Mouse (Mus musculus) stomach, embryonic 16.5 days (tissue): ENCODE results near the gene Wipf2. TPM values are rescaled to one million over a fixed set of nuclear protein-coding genes. Genes with fewer than 3 reads are reported as not detected.
A peak's percentile ranks its signal among the peaks of the same experiment; 100 is the strongest.
"Not testable (repeated sequence)": the region's sequence is repeated elsewhere in the genome, so short reads cannot be mapped to it uniquely, and the experiment has no call there.

Experiments used
- ATAC-seq: fragments of 200-750 bp; cut with Nextera tagmentation; 2 replicates; pipeline ENCODE4 v1.8.0; 2017; ENCODE audit warnings: moderate number of reproducible peaks, moderate TSS enrichment; ENCODE audit not compliant: insufficient read depth, low FRiP score
- H3K27ac ChIP-seq: fragments of 300-500 bp; sonication (generic); 2 replicates; pipeline ENCODE4 v1.5.1; 2014; ENCODE audit warnings: low read length
- H3K27me3 ChIP-seq: fragments of 300-500 bp; sonication (generic); 2 replicates; pipeline ENCODE4 v1.6.1; 2014; ENCODE audit warnings: low read length, control low read depth, mixed read lengths; ENCODE audit not compliant: control insufficient read depth, insufficient read depth
- H3K36me3 ChIP-seq: fragments of 300-500 bp; sonication (generic); 2 replicates; pipeline ENCODE4 v1.6.1; 2014; ENCODE audit warnings: low read length; ENCODE audit not compliant: control insufficient read depth, insufficient read depth
- H3K4me1 ChIP-seq: fragments of 300-500 bp; sonication (generic); 2 replicates; pipeline ENCODE4 v1.6.1; 2014; ENCODE audit warnings: low read length, control low read depth, mixed read lengths; ENCODE audit not compliant: control insufficient read depth, insufficient read depth
- H3K4me2 ChIP-seq: fragments of 300-500 bp; sonication (generic); 2 replicates; pipeline ENCODE4 v1.6.1; 2014; ENCODE audit warnings: low read depth, low read length, mixed read lengths
- H3K4me3 ChIP-seq: fragments of 300-500 bp; sonication (generic); replicated peaks from 2 replicates; pipeline ENCODE4 v1.5.1; 2014; ENCODE audit warnings: mild to moderate bottlenecking, low read length
- H3K9ac ChIP-seq: fragments of 300-500 bp; sonication (generic); 2 replicates; pipeline ENCODE4 v1.6.1; 2014; ENCODE audit warnings: low read length
- H3K9me3 ChIP-seq: fragments of 300-500 bp; sonication (generic); replicated peaks from 2 replicates; pipeline ENCODE4 v1.6.1; 2016; ENCODE audit warnings: low read length, control low read depth; ENCODE audit not compliant: control insufficient read depth
- WGBS: fragments of 180-500 bp; shearing (Covaris S2); extraction: QIAGEN DNeasy Blood & Tissue Kit; methylation state at CpG from one replicate; pipeline ENCODE4 v1.1.7; 2014; 5-methylcytosine and 5-hydroxymethylcytosine counted together
- polyA plus RNA-seq: library from polyadenylated mRNA; unstranded; fragments of >200 nt; fragmentation: Nextera tagmentation; extraction: Ambion mirVana; gene quantifications from 2 replicates; pipeline ENCODE4 v1.2.1, GENCODE M21; 2015

Gene Wipf2
- polyA plus RNA-seq, 1 experiment from 2014 or later = 5.0 TPM

DNA sequence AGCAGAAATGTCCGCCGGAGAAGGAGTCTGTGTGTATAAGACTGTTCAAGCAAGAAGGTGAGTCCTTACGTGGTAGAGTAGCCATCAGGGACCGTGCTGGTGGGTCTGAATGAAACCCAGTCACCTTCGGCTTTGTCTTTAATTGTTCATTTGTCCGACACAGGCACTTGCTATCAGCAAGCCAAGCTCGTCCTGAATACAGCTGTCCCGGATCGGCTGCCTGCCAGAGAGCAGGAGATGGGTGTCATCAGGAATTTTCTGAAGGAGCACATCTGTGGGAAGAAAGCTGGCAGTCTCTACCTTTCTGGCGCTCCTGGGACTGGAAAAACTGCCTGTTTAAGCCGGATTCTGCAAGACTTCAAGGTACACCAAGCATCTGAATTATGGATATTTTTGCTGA, 47.0 kb downstream of the Wipf2 start:
- H3K27ac ChIP-seq = no peak overlapping the region

DNA sequence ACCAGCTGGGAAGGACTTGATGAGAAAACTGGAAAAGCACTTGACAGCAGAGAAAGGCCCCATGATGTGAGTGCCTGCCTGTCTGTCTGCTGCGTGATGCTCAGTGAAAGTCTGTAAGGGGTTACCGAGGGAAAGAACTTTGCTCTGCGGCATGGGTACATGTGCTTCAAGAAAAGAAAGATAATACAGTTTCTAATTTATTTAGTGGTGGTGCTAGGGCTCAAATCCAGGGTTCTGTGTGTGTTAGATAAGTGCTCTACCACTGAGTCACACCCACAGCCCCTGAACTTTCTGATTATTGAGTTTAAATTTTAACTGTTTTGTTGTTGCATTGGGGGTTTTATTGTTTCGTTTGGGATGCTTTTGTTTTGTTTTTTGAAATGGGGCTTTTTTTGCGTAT, 48.1 kb downstream of the Wipf2 start:
- no peak overlapping the region for H3K9ac ChIP-seq
- H3K4me1 ChIP-seq = peaks cover 16% of the 10 kb centered on the region
- H3K4me2 ChIP-seq = no peak overlapping the region
- no peak for ATAC-seq
- no peak overlapping the region for H3K4me3 ChIP-seq
- H3K9me3 ChIP-seq = no peaks in the 10 kb centered on the region
- 72% methylated on average over 5 of the region's 5 CpGs for WGBS
- H3K27ac ChIP-seq = no peak overlapping the region; the same call in 1 of the 2 replicates
- no peaks in the 10 kb centered on the region for H3K27me3 ChIP-seq
- peaks cover under 1% of the 10 kb centered on the region; the same call in 1 of the 2 replicates for H3K36me3 ChIP-seq

More for the DNA sequence above, 47.0 kb downstream of the Wipf2 start:
- 87% methylated on average over 11 of the region's 11 CpGs for WGBS
- Histone ChIP-seq H3K4me1 (peaks cover 20% of the 10 kb centered on the region), H3K36me3 (no peaks in the 10 kb centered on the region; the same call in 1 of the 2 replicates), H3K9ac (no peak overlapping the region), H3K27me3 (no peaks in the 10 kb centered on the region), H3K4me3 (no peak overlapping the region), H3K9me3 (no peaks in the 10 kb centered on the region), H3K4me2 (no peak overlapping the region)
- ATAC-seq = no peak

DNA sequence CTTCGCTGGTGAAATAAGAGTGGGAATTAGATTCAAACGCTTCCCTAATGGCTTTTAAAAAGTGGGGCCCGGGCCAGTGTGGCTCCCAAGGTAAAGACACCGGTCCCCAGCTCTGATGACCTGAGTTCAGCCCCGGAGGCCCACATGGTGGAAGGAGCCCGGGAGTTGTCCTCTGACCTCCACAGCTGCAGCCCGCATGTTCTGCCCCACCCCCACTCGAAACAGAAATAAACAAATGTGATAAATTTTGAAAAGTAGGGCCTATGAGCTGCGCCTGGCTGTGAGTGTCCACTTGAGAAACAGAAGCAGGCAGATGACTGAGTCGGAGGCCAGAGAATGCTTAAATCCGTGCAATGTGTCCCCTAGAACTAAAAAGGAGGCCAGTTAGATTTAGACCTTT, 50.8 kb downstream of the Wipf2 start:
- no peak overlapping the region for H3K9ac ChIP-seq
- no peak overlapping the region for H3K4me3 ChIP-seq
- peaks cover 11% of the 10 kb centered on the region for H3K4me1 ChIP-seq
- WGBS = 50% methylated on average over 11 of the region's 11 CpGs
- peaks cover 11% of the 10 kb centered on the region for H3K36me3 ChIP-seq
- no peak overlapping the region for H3K27ac ChIP-seq
- H3K9me3 ChIP-seq = no peaks in the 10 kb centered on the region
- H3K4me2 ChIP-seq = no peak overlapping the region
- ATAC-seq = no peak
- no peaks in the 10 kb centered on the region for H3K27me3 ChIP-seq

DNA sequence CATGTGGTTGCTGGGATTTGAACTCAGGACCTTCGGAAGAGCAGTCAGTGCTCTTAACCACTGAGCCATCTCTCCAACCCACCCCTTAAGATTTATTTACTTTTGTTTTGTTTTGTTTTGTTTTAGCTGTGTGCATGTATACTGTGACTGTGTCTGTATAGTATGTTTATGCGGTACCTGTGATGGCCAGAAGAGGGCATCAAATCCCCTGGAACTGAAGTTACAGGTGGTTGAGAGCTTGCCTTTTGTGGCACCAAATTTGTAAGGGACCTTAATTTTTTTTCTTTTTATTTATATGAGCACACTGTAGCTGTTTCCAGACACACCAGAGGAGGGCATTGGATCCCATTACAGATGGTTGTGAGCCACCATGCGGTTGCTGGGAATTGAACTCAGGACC, 52.9 kb downstream of the Wipf2 start:
- not testable (repeated sequence) for H3K27me3 ChIP-seq, H3K4me2 ChIP-seq, ATAC-seq, H3K27ac ChIP-seq, H3K4me3 ChIP-seq, H3K9me3 ChIP-seq, H3K9ac ChIP-seq, H3K4me1 ChIP-seq
- WGBS = 91% methylated on average over 3 of the region's 3 CpGs
- H3K36me3 ChIP-seq = peaks cover 13% of the 10 kb centered on the region

DNA sequence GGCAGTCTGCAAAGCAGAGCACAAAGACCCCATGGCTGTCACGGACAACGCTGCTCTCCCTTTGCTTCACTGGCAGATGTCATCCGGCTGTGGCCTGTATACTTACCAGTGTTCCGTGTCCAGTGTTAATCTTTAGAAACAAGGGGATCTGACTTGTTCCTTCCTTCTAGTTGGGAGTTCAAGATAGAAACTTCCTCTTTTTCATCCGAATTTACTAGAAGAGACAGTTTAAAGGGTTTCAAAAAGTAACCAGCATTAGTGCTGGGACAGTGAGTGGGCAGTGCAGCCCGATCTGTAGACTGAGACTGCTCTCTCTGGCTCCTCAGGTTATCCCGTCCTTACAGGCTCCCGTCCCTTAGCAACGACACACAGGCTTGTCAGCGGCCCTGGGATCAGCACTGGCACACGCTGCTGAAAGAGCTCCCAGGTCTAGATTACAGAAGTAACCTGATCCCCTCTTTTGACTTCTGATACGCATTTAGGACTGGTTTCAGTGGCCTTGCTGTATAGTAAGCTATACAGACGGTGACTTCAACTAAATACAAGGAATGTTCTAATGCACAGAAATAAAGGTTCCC, 54.1 kb downstream of the Wipf2 start:
- H3K4me2 ChIP-seq = no peak overlapping the region
- no peak overlapping the region for H3K9ac ChIP-seq
- H3K27me3 ChIP-seq = no peaks in the 10 kb centered on the region
- H3K9me3 ChIP-seq = no peaks in the 10 kb centered on the region
- peaks cover 13% of the 10 kb centered on the region for H3K36me3 ChIP-seq
- no peak for ATAC-seq
- peak overlapping the region; percentile 54 for H3K27ac ChIP-seq
- WGBS = 63% methylated on average over 13 of the region's 13 CpGs
- no peak overlapping the region for H3K4me3 ChIP-seq
- H3K4me1 ChIP-seq = peaks cover 9% of the 10 kb centered on the region

DNA sequence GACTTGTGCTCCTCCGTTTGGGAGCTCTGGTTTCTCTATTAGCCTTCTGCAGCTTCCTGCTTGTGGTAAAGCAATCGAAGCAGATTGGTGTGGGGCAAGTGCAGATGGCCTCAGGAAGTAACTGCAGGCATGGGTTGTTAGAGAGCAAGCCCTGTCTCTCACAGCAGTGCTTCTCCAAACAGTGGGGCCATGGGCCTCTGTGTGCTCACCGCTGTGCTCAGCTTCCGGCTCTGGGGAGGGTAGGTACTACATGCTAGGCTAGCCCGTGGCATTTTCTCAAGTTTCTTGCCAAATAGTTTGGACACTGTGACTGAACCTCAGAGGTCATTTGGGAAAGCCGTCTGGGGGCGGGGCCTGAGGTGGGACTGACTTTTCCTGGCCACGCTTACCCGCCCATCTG, 54.8 kb downstream of the Wipf2 start:
- H3K27me3 ChIP-seq = no peaks in the 10 kb centered on the region
- ATAC-seq = 0 out of 2 replicates have a peak, but pooled peaks have one; percentile 37
- no peaks in the 10 kb centered on the region for H3K9me3 ChIP-seq
- H3K4me1 ChIP-seq = peaks cover 13% of the 10 kb centered on the region
- WGBS = 62% methylated on average over 9 of the region's 9 CpGs
- no peak overlapping the region for H3K4me3 ChIP-seq
- no peak overlapping the region for H3K4me2 ChIP-seq
- H3K27ac ChIP-seq = peak overlapping the region; percentile 54
- H3K9ac ChIP-seq = peak overlapping the region; percentile 1; the same call in 1 of the 2 replicates
- peaks cover 13% of the 10 kb centered on the region for H3K36me3 ChIP-seq

DNA sequence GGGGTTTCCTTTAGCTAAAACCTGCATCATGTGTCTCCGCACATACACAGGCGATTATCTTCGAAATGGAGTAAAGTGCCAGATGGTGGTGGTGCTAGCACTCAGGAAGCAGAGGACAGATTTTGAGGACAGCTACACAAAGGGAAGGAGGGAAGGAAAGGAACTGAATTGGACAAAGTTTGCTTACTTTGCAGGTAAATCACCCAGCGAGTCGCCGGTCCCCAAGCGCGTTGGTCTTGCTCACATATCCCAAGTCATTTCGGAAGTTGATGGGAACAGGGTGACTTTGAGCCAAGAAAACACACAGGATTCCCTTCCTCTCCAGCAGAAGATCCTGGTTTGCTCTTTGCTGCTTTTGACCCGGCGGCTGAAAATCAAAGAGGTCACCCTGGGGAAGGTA, 55.6 kb downstream of the Wipf2 start:
- Histone ChIP-seq H3K9ac (no peak overlapping the region), H3K4me1 (peaks cover 21% of the 10 kb centered on the region), H3K27ac (no peak overlapping the region), H3K27me3 (no peaks in the 10 kb centered on the region), H3K9me3 (no peaks in the 10 kb centered on the region), H3K36me3 (peaks cover 13% of the 10 kb centered on the region), H3K4me2 (no peak overlapping the region), H3K4me3 (no peak overlapping the region)
- WGBS = 93% methylated on average over 11 of the region's 11 CpGs
- no peak for ATAC-seq

DNA sequence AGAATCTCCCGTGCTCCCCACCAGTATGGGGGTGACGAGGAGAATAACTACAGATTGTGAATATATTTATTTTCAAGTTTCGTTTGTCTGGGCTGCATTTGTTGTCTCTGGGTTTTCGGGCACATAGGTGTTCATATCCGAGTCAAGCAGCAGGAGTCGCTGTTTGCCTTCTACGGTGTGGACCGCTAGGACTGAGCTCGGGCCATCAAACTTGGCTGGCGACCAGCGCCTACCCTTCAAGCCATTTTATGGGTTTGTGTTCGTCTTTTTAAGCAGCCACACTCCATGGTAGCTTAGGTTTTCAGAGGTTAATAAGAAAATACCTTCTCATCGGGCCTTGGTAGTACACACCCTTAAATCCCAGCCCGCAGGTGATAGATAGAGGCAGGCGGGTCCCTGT, 58.4 kb downstream of the Wipf2 start:
- not testable (repeated sequence) for H3K36me3 ChIP-seq, H3K4me2 ChIP-seq, H3K27me3 ChIP-seq, H3K9me3 ChIP-seq, ATAC-seq, H3K4me3 ChIP-seq, H3K9ac ChIP-seq, H3K27ac ChIP-seq
- peaks cover 49% of the 10 kb centered on the region for H3K4me1 ChIP-seq
- WGBS = 51% methylated on average over 15 of the region's 15 CpGs

DNA sequence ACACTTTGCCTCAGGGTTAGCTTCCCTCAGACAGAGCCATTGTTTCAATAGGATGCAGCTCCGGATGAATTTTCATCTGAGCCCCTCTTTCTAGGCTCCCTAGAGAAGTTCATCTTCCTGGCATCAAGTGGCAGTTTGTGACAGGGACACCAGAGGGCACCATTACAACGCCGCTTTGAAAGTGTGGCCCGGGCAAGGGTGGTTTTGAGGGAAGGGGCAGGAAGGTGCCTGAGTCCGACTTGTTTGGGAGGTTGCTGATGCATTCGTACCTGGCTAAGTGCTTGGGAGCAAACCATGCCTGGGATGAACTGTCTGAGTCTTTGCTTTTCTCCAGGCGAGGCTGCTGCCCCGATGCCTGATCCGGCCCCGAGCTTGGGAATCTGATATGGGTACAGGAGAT, 58.9 kb downstream of the Wipf2 start:
- Histone ChIP-seq H3K9ac (peak overlapping the region; percentile 43; the same call in 1 of the 2 replicates), H3K27ac (peak overlapping the region; percentile 93), H3K4me2 (peak overlapping the region; percentile 38), H3K4me1 (peaks cover 49% of the 10 kb centered on the region)
- not testable (repeated sequence) for H3K27me3 ChIP-seq, ATAC-seq, H3K9me3 ChIP-seq, H3K36me3 ChIP-seq, H3K4me3 ChIP-seq
- WGBS = 37% methylated on average over 10 of the region's 10 CpGs
